Mouse (Mus musculus): ENCODE measurements around the gene 2310007B03Rik. TPM values are rescaled to one million over a fixed set of nuclear protein-coding genes. Genes with fewer than 3 reads are reported as not detected.
A peak's percentile ranks its signal among the peaks of the same experiment; 100 is the strongest.
"Not testable (repeated sequence)": the region's sequence is repeated elsewhere in the genome, so short reads cannot be mapped to it uniquely, and the experiment has no call there.

2310007B03Rik gene
- 3.1 and 3.4 TPM in 2 replicates for polyA plus RNA-seq (2015; fragmentation: Nextera tagmentation; extraction: Ambion mirVana)

DNA sequence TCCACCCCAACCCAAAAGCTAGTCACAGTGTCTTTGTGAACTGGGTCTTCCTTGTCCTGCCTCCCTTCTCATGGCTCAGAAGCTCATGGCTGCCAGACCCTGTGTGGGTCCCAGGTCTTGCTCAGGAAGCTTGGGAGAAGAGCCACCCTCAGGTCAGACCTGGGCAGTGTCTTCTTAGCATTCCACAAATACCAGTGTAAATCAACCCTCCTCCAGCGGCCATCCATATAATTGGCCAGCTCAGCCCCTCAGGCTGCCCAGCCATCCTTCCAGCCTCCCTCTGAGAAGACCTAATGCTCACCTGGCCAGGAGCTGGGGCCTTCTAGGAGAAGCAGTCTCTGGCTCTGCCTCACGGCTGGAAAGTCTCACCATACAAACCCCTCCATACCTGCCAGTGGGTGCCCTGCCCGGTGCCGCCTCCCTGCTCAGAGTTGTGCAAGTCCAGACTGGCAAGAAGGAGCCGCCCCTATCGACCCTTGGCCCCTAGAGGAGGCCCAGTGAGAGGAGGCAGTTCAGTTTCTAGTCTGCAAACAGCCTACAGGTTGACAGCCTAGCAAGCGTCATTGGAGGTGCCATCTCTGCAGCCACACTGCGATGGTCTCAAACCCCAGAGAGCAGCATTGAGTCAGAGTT lies at the start of gene 2310007B03Rik:
Gene 2310007B03Rik (minus strand): TSS at position 448 of the 633 bp plus-strand sequence.
- no peaks in the 10 kb centered on the region for H3K4me1 ChIP-seq (replicated peaks; ENCODE audit: insufficient read depth, low read length)
- 54% methylated on average over 8 of the region's 8 CpGs for WGBS
- no peaks in the 10 kb centered on the region for H3K36me3 ChIP-seq (ENCODE audit: insufficient read depth, low read length)
- ATAC-seq (replicated peaks; ENCODE audit: low FRiP score, low read depth) (peak; percentile 80), DNase-seq (ENCODE audit: low spot score) (no peak)
- no peak within 1 kb of the TSS for H3K9ac ChIP-seq (ENCODE audit: low read depth, low read length)
- peak within 1 kb of the TSS; percentile 57; the same call in 1 of the 2 replicates for H3K27ac ChIP-seq
- no peaks in the 10 kb centered on the region for H3K27me3 ChIP-seq (ENCODE audit: insufficient read depth, low read length)
- peak within 1 kb of the TSS; percentile 4; the same call in 1 of the 2 replicates for H3K4me2 ChIP-seq (ENCODE audit: low read length)
- no peaks in the 10 kb centered on the region for H3K9me3 ChIP-seq (replicated peaks; ENCODE audit: low read length)
- TF ChIP-seq CTCF (IDR thresholded peaks at IDR 0.05; ENCODE audit: low read depth): no peak
- H3K4me3 ChIP-seq (replicated peaks; ENCODE audit: low read depth, low read length): no peak within 1 kb of the TSS

DNA sequence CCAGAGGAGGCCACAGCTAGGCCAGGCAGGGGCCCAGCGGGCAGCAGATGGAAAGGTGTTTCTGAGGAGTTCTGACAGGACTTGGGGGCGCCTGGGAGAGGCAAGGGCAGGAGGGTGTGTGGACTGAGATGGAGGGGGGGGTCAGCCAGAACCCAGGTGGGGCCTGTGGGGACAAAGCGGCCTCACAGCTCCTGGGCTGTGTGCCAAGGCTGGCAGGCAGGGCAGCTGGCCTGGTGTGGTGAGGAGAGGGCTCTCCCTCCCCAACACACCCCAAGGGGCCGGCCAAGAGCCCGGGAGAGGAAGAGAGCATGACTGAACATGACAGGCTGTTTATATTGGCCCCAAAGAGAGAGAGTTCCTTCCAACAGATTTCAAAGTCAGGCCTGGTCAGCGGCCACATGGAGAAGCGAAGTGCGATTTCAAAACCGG lies 49.5 kb upstream of the 2310007B03Rik start:
- 12% methylated on average over 9 of the region's 9 CpGs for WGBS
- DNase-seq (ENCODE audit: low spot score) (peak; percentile 91), ATAC-seq (replicated peaks; ENCODE audit: low FRiP score, low read depth) (peak; percentile 40; the same call in 1 of the 2 replicates)
- Histone ChIP-seq H3K4me1 (replicated peaks; ENCODE audit: insufficient read depth, low read length) (peaks cover 21% of the 10 kb centered on the region), H3K27me3 (ENCODE audit: insufficient read depth, low read length) (no peaks in the 10 kb centered on the region), H3K4me2 (ENCODE audit: low read length) (no peak overlapping the region), H3K4me3 (replicated peaks; ENCODE audit: low read depth, low read length) (no peak overlapping the region), H3K9me3 (replicated peaks; ENCODE audit: low read length) (no peaks in the 10 kb centered on the region), H3K27ac (peak overlapping the region; percentile 43), H3K36me3 (ENCODE audit: insufficient read depth, low read length) (no peaks in the 10 kb centered on the region), H3K9ac (ENCODE audit: low read depth, low read length) (0 out of 2 replicates have a peak overlapping the region, but pooled peaks have one; percentile 23)
- no peak for TF ChIP-seq CTCF (IDR thresholded peaks at IDR 0.05; ENCODE audit: low read depth)

DNA sequence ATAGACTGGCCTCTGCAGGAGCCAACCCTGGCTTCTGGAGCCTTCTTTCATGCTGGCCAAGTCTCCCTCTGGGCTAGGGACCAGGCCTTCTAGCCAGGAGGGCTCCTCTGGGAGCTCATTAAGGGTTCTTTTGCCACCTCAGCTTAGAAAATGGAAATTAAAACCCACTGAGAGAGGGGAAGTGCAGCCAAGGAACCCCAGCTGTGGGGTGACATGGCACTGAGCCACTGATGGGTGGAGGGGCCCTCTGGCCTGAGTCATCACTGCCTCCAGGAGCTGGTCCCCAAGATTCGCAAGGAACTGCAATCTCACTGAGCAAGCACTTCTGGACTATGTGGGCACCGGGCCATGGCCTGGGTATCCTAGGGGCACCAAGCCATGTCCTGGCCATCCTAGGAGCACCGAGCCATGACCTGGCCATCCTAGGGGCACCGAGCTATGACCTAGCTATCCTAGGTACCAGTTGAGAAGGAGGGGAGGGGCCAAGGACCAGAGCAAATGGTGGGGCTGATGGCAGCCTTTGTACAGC lies 46.9 kb upstream of the 2310007B03Rik start:
- Histone ChIP-seq H3K9ac (ENCODE audit: low read depth, low read length) (no peak overlapping the region), H3K27me3 (ENCODE audit: insufficient read depth, low read length) (no peaks in the 10 kb centered on the region), H3K4me1 (replicated peaks; ENCODE audit: insufficient read depth, low read length) (peaks cover 21% of the 10 kb centered on the region), H3K4me2 (ENCODE audit: low read length) (no peak overlapping the region), H3K9me3 (replicated peaks; ENCODE audit: low read length) (no peaks in the 10 kb centered on the region), H3K36me3 (ENCODE audit: insufficient read depth, low read length) (no peaks in the 10 kb centered on the region), H3K4me3 (replicated peaks; ENCODE audit: low read depth, low read length) (no peak overlapping the region), H3K27ac (no peak overlapping the region)
- no peak for DNase-seq (ENCODE audit: low spot score)
- TF ChIP-seq CTCF (IDR thresholded peaks at IDR 0.05; ENCODE audit: low read depth): no peak
- ATAC-seq (replicated peaks; ENCODE audit: low FRiP score, low read depth): no peak
- 66% methylated on average over 4 of the region's 4 CpGs for WGBS

DNA sequence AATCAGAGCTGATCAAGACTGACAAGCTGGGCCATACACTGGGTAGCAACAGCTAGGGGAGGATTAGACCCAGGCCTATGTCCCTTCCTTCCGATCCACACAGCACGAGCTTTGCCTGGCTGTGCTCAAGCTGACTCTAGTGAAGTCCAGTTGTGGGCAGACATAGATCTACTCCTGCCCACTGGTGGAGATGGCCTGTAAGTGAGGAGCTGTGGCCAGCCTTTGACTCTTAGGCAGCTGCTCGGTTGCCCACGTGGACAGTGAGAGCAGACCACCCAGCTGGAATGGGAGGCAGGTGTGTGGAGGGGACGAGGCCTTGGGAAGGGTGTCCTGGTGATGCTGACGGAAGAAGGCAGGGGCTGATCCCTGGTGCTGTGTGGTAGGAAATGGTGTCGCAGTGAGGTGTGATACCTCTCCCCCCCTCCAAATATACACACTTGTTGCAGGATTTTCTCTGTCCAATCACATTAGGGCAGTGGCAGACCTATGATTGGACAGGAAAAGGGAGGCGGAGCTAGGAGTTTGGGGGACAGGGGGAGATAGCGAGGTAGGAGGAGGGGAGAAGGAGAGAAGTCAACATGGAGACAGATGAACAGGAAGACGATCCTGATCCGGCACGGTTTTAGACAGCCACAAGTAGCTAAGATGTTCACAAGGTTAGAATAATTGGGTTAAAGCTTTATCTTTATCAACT lies 45.7 kb upstream of the 2310007B03Rik start:
- no peak overlapping the region for H3K4me2 ChIP-seq (ENCODE audit: low read length)
- DNase-seq (ENCODE audit: low spot score): no peak
- H3K27me3 ChIP-seq (ENCODE audit: insufficient read depth, low read length): no peaks in the 10 kb centered on the region
- WGBS: 61% methylated on average over 12 of the region's 12 CpGs
- H3K36me3 ChIP-seq (ENCODE audit: insufficient read depth, low read length): no peaks in the 10 kb centered on the region
- H3K27ac ChIP-seq: no peak overlapping the region
- H3K4me1 ChIP-seq (replicated peaks; ENCODE audit: insufficient read depth, low read length): peaks cover 15% of the 10 kb centered on the region
- no peak overlapping the region for H3K4me3 ChIP-seq (replicated peaks; ENCODE audit: low read depth, low read length)
- H3K9ac ChIP-seq (ENCODE audit: low read depth, low read length): no peak overlapping the region
- 0 out of 2 replicates have a peak, but pooled peaks have one; percentile 24 for ATAC-seq (replicated peaks; ENCODE audit: low FRiP score, low read depth)
- TF ChIP-seq CTCF (IDR thresholded peaks at IDR 0.05; ENCODE audit: low read depth): peak; percentile 47
- H3K9me3 ChIP-seq (replicated peaks; ENCODE audit: low read length): no peaks in the 10 kb centered on the region

DNA sequence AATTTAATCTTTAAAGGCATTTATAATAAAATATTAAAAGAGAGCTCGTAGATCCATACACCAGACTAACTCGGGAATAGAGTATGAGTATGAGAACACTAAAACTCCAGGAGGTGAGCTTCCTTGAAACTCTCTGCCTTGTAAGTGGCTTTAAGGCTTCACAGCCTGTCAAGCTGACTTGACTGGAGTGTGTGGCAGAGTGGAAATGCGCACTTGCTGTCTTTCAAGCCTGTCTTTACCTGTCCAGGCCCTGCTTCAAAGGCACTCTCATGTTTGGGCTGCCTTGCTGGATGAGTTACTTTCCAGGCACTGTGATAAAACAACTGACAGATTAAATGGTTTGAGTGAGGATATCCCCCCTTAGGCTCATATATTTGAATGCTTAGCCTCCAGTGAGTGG lies 37.2 kb upstream of the 2310007B03Rik start:
- Histone ChIP-seq H3K9ac (ENCODE audit: low read depth, low read length) (no peak overlapping the region), H3K36me3 (ENCODE audit: insufficient read depth, low read length) (no peaks in the 10 kb centered on the region), H3K9me3 (replicated peaks; ENCODE audit: low read length) (no peaks in the 10 kb centered on the region), H3K4me1 (replicated peaks; ENCODE audit: insufficient read depth, low read length) (no peaks in the 10 kb centered on the region), H3K27me3 (ENCODE audit: insufficient read depth, low read length) (no peaks in the 10 kb centered on the region), H3K27ac (peak overlapping the region; percentile 44; the same call in 1 of the 2 replicates), H3K4me2 (ENCODE audit: low read length) (no peak overlapping the region), H3K4me3 (replicated peaks; ENCODE audit: low read depth, low read length) (no peak overlapping the region)
- no peak for TF ChIP-seq CTCF (IDR thresholded peaks at IDR 0.05; ENCODE audit: low read depth)
- ATAC-seq (replicated peaks; ENCODE audit: low FRiP score, low read depth) (no peak), DNase-seq (ENCODE audit: low spot score) (no peak)
- 84% methylated on average over 3 of the region's 3 CpGs for WGBS

DNA sequence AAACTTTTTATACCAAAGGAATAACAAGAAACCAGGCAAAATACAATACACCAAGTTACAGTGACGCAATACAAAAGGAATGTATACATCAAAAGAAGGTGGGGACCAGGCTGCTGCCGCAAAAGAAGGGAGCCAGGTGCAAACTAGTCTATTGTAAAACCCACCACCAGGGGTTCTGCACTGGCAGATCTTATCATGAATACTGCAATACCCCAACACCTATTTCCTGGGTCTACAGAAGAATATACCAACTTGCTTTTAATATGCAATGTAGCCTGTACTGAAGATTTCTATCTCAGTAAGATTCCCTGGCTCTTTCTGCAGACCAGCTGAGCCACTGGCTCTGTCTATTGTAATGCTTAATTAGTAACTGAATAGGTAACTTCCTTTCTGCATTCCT lies 36.7 kb upstream of the 2310007B03Rik start:
- H3K36me3 ChIP-seq (ENCODE audit: insufficient read depth, low read length); H3K9ac ChIP-seq (ENCODE audit: low read depth, low read length); H3K27ac ChIP-seq; H3K4me1 ChIP-seq (replicated peaks; ENCODE audit: insufficient read depth, low read length); H3K9me3 ChIP-seq (replicated peaks; ENCODE audit: low read length); H3K27me3 ChIP-seq (ENCODE audit: insufficient read depth, low read length); ATAC-seq (replicated peaks; ENCODE audit: low FRiP score, low read depth); DNase-seq (ENCODE audit: low spot score); H3K4me2 ChIP-seq (ENCODE audit: low read length); H3K4me3 ChIP-seq (replicated peaks; ENCODE audit: low read depth, low read length): not testable (repeated sequence)
- WGBS: 80% methylated on average over 2 of the region's 2 CpGs
